Mouse (Mus musculus): ENCODE results near the gene Olfr1217.

DNA sequence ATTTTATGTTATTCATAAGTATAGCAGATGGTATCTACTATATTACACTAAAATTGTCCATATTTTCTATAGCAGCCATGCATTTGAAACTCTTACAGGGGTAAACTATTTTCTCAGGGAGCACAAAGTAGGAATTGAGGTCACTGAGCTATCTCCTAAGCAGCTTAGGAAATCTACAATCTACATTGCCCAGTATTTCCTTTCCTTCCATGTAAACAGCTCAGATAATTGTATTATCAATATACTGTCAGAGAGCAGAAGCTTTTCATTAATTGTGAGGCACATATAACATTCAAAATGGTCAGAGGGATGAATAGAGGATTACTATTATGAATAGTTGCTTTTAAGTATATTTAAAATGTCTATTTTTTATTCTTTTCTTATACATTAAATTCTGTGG, 49.6 kb upstream of the Olfr1217 start:
- no peak for TF ChIP-seq POLR2A (IDR thresholded peaks at IDR 0.05; ENCODE audit: low read depth, low read length)
- TF ChIP-seq CTCF (conservative IDR thresholded peaks at IDR 0.05; ENCODE audit: insufficient read depth, insufficient read length, low read depth, low read length) = no peak
